Mouse (Mus musculus): ENCODE data around the gene Scn4b. TPM values are rescaled to one million over a fixed set of nuclear protein-coding genes. Genes with fewer than 3 reads are reported as not detected.

Gene Scn4b
- total RNA-seq, 4 experiments from 2014 or later: 209 to 275 (median 247) TPM

DNA sequence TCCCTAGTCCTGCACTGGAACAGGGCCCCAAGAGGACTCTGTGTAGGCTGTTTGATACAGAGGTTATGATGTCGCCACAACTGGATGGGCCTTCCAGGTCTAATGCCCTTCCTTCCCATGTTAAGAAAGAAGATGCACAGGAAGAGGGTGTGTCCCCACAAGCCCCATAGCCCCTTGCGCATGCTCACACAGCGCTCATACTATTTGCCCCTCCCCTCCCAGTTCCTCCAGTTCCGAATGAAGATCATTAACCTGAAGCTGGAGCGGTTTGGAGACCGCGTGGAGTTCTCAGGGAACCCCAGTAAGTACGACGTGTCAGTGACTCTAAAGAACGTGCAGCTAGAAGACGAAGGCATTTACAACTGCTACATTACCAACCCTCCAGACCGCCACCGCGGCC, 13.0 kb upstream of the Scn4b start:
- no peak for DNase-seq (ENCODE audit: low spot score in 2 of 2)

- no peak for DNase-seq (ENCODE audit: low spot score in 2 of 2)
Observed at GRCm38 (mm10) chr9:45126941-45127340, 11.3 kb upstream of the Scn4b start.

DNA sequence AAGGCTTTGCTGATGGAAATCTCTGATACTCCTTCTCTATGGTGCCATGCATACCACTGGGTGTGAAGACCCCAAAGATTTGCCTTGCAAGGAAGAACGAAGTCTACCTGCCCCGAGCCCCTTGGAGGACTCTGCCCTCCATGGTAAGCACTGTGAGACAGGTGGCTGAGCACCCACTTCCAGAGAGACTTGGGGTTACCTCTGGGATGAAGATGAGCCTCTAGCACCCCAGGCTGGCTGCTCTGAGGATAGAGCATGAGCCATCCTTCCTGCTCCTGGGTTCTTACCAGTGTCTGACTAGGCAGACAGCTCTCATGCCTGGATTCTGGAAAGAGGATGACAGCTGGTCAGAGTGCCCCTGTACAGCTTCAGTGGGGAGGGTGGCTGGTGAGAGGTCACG, 8.1 kb upstream of the Scn4b start:
- no peak for DNase-seq (ENCODE audit: low spot score in 2 of 2)

DNA sequence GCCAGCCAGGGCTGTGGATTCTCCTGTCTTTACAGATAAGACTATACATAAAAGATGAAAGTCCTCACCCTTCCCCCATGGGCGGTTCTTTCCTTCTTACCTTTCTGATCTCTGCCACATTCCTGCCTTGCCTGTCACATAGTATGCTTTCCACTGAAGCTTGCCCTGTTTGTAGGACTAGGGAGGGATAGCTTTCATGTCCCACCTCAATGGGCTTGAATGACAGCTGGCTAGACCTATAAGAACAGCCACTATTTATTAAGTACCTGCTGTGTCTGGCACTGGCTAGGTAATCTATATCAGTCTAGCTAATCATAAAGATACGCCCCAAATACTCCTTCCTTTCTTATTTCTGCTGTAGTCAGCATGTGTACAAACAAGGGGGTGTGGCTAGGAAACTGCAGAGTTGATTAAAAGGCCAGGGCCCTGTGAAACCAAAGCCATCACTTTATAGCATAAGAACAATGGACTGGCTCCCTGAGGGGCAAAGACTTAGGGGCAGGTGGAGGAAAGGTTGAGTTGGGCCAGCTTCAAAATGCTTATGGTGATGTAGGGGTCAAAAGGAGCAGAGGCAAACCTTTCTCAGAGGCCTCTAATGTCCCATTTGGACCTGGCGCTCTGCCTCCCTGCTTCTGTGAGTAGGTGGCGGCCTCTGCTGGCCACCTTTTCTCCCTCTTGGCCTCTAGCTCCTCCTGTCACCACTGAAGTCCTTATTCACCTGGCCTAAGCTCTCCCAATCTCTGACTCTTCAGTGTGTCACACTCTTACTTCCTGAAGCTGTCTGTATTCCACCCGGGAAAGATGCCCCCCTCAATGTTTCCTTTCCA, 4.5 kb upstream of the Scn4b start:
- peak; percentile 72 to 79 for DNase-seq (ENCODE audit: low spot score in 2 of 2)

GRCm38 (mm10) chr9:45136442-45137169, 1.6 kb upstream of the Scn4b start:
- DNase-seq (ENCODE audit: low spot score in 2 of 2): peak; percentile 42 to 71

- no peak for DNase-seq (ENCODE audit: low spot score in 2 of 2)
Observed at GRCm38 (mm10) chr9:45139082-45139481, 887 bp downstream of the Scn4b start.

GRCm38 (mm10) chr9:45140945-45141344, 2.8 kb downstream of the Scn4b start:
- DNase-seq (ENCODE audit: low spot score in 2 of 2): no peak

DNA sequence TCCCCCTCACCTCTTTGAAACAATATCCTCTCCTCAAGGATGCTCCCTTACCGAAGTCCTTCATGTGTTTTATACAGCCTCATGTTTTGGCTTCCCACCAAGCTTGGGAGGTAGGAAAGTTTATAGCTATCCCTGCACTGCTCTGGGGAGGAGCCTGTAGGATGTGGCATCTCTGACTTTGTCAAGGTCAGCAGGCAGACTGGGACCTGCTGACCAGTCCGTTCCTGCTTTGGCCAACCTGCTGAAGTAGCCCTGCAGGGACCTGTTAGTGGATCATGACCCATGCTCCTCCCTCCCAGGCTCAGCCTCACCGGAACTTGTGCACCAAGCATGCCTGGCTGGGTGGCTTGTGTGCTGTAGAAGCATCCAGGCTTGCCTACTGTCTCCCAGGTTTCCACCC, 4.5 kb downstream of the Scn4b start:
- DNase-seq (ENCODE audit: low spot score in 2 of 2): peak in 1 of 2 experiments; percentile 43

- no peak for DNase-seq (ENCODE audit: low spot score in 2 of 2)
Observed at GRCm38 (mm10) chr9:45145533-45146266, 7.5 kb downstream of the Scn4b start.

GRCm38 (mm10) chr9:45146267-45146597, 8.0 kb downstream of the Scn4b start:
- DNase-seq (ENCODE audit: low spot score in 2 of 2): peak in 1 of 2 experiments; percentile 44

GRCm38 (mm10) chr9:45150933-45151332, 12.7 kb downstream of the Scn4b start:
- no peak for DNase-seq (ENCODE audit: low spot score in 2 of 2)

DNA sequence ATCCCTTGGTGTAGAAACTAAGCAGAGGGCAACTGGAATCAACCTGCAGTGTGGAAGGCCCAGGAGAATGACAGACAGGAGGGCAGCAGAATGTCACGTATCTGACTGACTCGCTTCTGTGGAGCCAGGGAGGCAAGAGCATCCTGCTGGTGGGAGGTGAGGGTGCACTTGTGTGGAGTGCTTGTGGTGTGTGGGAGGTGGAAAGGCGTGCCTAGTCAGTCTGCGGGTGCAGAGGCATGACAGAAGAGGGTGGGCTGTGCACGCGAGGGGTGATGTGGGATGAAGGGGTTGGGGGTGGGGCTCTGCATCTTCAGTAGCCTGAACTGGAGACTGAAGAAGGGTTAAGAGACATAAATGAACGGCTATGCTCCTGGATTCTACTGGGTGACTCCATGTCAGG, 15.2 kb downstream of the Scn4b start:
- DNase-seq (ENCODE audit: low spot score in 2 of 2): no peak

DNA sequence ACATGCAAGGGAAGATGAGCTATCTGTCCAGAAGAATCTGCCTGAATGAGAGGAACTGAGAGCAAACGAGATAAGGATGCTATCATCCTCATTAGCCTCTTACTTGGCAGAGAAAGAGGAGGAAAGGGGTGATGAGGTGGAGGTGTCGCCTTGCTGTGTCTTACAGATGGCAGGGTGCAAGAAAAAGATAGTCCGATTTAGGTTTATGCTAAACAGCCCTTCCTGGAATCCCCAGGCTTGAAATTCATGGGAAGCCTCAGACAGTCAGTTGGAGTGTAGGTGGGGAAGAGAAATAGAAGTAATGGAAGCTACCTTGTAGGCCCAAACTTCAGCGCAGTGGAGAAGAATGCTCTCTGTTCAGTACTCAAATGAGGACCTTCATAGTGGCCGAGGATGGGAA, 29.7 kb downstream of the Scn4b start:
- no peak for DNase-seq (ENCODE audit: low spot score in 2 of 2)

GRCm38 (mm10) chr9:45170150-45170549, 32.0 kb downstream of the Scn4b start:
- no peak for DNase-seq (ENCODE audit: low spot score in 2 of 2)

DNA sequence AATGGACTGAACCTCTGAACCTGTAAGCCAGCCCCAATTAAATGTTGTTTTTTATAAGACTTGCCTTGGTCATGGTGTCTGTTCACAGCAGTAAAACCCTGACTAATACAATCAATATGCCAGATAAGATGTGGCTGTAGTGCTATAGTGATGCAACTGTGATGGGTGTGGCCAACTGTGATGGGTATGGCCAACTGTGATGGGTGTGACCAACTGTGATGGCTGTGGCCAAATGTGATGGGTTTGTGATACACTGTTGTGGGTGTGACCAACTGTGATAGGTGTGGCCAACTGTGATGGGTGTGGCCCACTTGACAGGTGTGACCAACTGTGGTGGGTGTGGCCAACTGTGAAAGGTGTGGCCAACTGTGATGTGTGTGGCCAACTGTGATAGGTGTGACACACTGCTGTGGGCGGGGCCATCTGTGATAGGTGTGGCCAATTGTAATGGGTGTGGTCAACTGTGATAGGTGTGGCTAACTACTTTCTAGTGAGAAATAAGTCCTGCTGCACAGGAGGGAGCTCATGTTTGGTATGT, 32.9 kb downstream of the Scn4b start:
- DNase-seq (ENCODE audit: low spot score in 2 of 2): no peak

GRCm38 (mm10) chr9:45173475-45173874, 35.3 kb downstream of the Scn4b start:
- no peak for DNase-seq (ENCODE audit: low spot score in 2 of 2)

DNA sequence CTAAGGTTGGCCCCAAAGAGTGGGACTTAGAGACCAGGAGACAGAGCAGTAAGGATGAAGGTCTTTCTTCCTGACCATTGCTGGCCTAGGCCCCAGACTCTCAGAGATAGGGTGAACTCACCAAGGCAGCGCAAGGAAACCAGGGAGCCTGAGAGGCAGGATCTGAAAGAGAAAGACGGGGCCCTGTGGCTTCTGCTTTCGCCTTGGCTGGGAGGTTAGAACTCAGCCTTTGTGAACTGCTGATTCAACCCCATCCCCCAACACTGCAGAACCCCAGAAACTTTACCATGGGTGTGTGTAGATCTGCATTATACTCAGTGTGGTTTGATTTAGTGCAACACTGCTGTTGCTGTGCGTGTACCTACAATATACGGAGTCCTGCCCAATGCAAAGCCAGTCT, 41.1 kb downstream of the Scn4b start:
- no peak for DNase-seq (ENCODE audit: low spot score in 2 of 2)

GRCm38 (mm10) chr9:45181770-45182169, 43.6 kb downstream of the Scn4b start, which contains the start of gene BC049352:
TSS of gene BC049352 (plus strand) at chr9:45182007.
- no peak for DNase-seq (ENCODE audit: low spot score in 2 of 2)

- DNase-seq (ENCODE audit: low spot score in 2 of 2): no peak
Observed at GRCm38 (mm10) chr9:45182521-45182920, 44.3 kb downstream of the Scn4b start.

- DNase-seq (ENCODE audit: low spot score in 2 of 2): no peak
Observed at GRCm38 (mm10) chr9:45183266-45183665, 45.1 kb downstream of the Scn4b start.

- no peak for DNase-seq (ENCODE audit: low spot score in 2 of 2)
Observed at GRCm38 (mm10) chr9:45185250-45185649, 47.1 kb downstream of the Scn4b start.
